Mouse (Mus musculus) liver, embryonic 14.5 days (tissue): ENCODE results near the gene Hmgn2. TPM values are rescaled to one million over a fixed set of nuclear protein-coding genes. Genes with fewer than 3 reads are reported as not detected.

Experiments used
- ATAC-seq: fragments of 200-750 bp; cut with Nextera tagmentation; 2 replicates; pipeline ENCODE4 v1.8.0; 2017; ENCODE audit warnings: moderate number of reproducible peaks, mild to moderate bottlenecking, moderate library complexity; ENCODE audit not compliant: insufficient read depth
- DNase-seq, 3 experiments: peaks; one replicate each; pipeline ENCODE4 v3.0.0-alpha.2; 2012 to 2013; ENCODE audit warnings: low read depth in 3 of 3, low spot score in 3 of 3
- H3K27ac ChIP-seq: fragments of 300-500 bp; sonication (generic); 2 replicates; pipeline ENCODE4 v1.5.1; 2014; ENCODE audit warnings: moderate library complexity, mild to moderate bottlenecking, control low read depth, inconsistent platforms
- H3K27me3 ChIP-seq: fragments of 300-500 bp; sonication (generic); 2 replicates; pipeline ENCODE4 v1.6.1; 2014; ENCODE audit warnings: mild to moderate bottlenecking, low read length, moderate library complexity; ENCODE audit not compliant: control insufficient read depth, insufficient read depth
- H3K36me3 ChIP-seq: fragments of 300-500 bp; sonication (generic); replicated peaks from 2 replicates; pipeline ENCODE4 v1.6.1; 2014; ENCODE audit warnings: low read depth; ENCODE audit not compliant: control insufficient read depth, insufficient read depth
- H3K4me1 ChIP-seq, 2 experiments: fragments of 200-500 bp in 1 of 2; fragments of 300-500 bp in 1 of 2; sonication (generic) in 1 of 2; replicated peaks; 2 replicates each; pipeline ENCODE4 v1.6.1; 2012 to 2014; ENCODE audit warnings: antibody characterized with exemption in 1 of 2, inconsistent platforms in 1 of 2, low read length in 1 of 2; ENCODE audit not compliant: control insufficient read depth in 2 of 2, insufficient read depth in 2 of 2
- H3K4me2 ChIP-seq: fragments of 300-500 bp; sonication (generic); 2 replicates; pipeline ENCODE4 v1.6.1; 2014; ENCODE audit warnings: low read depth, mild to moderate bottlenecking, control low read depth, moderate library complexity
- H3K4me3 ChIP-seq, 2 experiments: fragments of 200-500 bp in 1 of 2; fragments of 300-500 bp in 1 of 2; sonication (generic) in 1 of 2; 2 replicates each; pipeline ENCODE4 v1.5.1; 2012 to 2014; ENCODE audit warnings: low read depth in 2 of 2, low read length in 2 of 2, mild to moderate bottlenecking in 2 of 2, control low read depth in 1 of 2, inconsistent platforms in 1 of 2, moderate library complexity in 1 of 2; ENCODE audit not compliant: insufficient read depth in 1 of 2
- H3K9ac ChIP-seq: fragments of 300-500 bp; sonication (generic); replicated peaks from 2 replicates; pipeline ENCODE4 v1.6.1; 2014; ENCODE audit warnings: mild to moderate bottlenecking, control low read depth, moderate library complexity
- H3K9me3 ChIP-seq: fragments of 300-500 bp; sonication (generic); 2 replicates; pipeline ENCODE4 v1.6.1; 2016; ENCODE audit warnings: low read length, mixed read lengths; ENCODE audit not compliant: control insufficient read depth
- CTCF ChIP-seq: IDR thresholded peaks from 2 replicates; pipeline ENCODE4 v1.5.1; 2016; ENCODE audit warnings: antibody characterized with exemption, low read depth, control low read depth
- EP300 ChIP-seq: IDR thresholded peaks from 2 replicates; pipeline ENCODE4 v1.6.1; 2016; ENCODE audit warnings: antibody characterized with exemption, low read depth
- WGBS: fragments of 180-500 bp; shearing (Covaris S2); extraction: QIAGEN DNeasy Blood & Tissue Kit; methylation state at CpG from one replicate; pipeline ENCODE4 v1.1.7; 2014; ENCODE audit not compliant: insufficient replicate concordance; 5-methylcytosine and 5-hydroxymethylcytosine counted together
- polyA plus RNA-seq, 2 experiments: library from polyadenylated mRNA; depleted of rRNA in 1 of 2; stranded (reverse) in 1 of 2; unstranded in 1 of 2; fragments of >200 nt; fragmentation: Nextera tagmentation in 1 of 2; extraction: Ambion mirVana in 1 of 2; gene quantifications; 2 replicates each; pipeline versions ENCODE4 v1.2.1 to v1.2.3; 2012 to 2014

Gene Hmgn2
- polyA plus RNA-seq, 2 experiments: 233 to 670 TPM

GRCm38 (mm10) chr4:133969114-133969770 lies 792 bp upstream of the Hmgn2 start:
- peak overlapping the region; percentile 100 for H3K4me2 ChIP-seq
- no peaks in the 10 kb centered on the region for H3K9me3 ChIP-seq
- peak overlapping the region; percentile 89; the same call in 1 of the 2 replicates for H3K27ac ChIP-seq
- DNase-seq (peak in 1 of 3 experiments; percentile 26), ATAC-seq (no peak)
- TF ChIP-seq EP300 (no peak), CTCF (no peak)
- H3K27me3 ChIP-seq: no peaks in the 10 kb centered on the region
- no peak overlapping the region; the same call in 1 of the 2 replicates for H3K9ac ChIP-seq
- peak overlapping the region in 1 of 2 experiments; percentile 72; a peak in 2 of 4 replicates for H3K4me3 ChIP-seq
- peaks cover 14 to 16% of the 10 kb centered on the region in 2 experiments for H3K4me1 ChIP-seq
- H3K36me3 ChIP-seq: peaks cover 19% of the 10 kb centered on the region
- WGBS: 65% methylated on average over 8 of the region's 8 CpGs

DNA sequence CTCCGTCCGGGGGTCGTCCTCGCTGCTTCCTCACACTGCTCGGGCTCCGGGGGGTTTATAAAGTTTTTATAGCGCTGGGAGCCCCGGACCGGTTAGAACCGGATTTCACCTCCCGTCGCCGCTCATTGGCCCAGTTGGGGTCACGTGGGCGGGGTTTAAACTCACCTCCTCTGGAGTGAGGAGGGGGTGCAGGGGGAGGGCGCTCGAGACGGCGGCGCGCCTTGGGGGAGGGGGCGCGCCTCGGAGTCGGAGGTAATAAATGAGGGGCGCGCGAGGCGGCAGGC lies 642 bp downstream of the Hmgn2 start:
- TF ChIP-seq EP300 (peak; percentile 36), CTCF (0 out of 2 replicates have a peak, but pooled peaks have one; percentile 3)

DNA sequence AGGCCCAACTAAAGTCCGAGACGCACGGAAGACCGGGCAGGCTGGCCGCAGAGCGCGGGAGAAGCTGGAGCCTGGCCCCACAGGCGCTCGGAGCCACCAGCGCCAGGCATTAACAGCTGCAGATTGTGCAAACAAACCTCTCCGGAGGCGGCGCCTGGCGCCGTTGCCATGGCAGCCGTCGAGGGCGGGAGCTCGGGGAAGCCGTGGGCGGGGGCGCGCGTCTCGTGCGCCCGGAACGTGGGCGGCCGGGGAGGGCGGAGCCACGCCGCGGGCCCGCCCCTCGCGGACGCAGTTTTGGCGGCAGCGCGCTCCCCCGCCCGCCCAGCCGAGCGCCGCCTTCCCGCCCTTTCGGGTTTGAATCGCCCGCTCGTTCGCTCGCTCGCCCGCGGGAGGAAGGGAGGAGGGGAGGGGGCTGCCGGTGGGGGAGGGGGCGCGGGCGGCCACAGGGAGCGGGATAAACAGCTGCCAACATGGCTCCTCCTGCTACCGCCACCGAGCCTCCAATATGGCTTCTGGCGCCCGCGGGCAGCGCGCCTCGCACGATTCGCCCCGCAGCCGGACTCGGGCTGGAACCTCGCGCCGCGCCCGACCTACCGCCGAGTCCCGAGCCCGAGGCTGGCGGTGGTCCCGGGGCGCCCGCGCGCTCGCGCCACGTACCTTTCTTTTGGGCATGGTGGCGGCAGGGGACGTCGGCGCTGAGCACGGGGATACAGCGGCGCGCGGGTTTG lies 1.1 kb downstream of the Hmgn2 start:
- Histone ChIP-seq H3K27ac (peak overlapping the region; percentile 89), H3K4me2 (peak overlapping the region; percentile 100), H3K27me3 (no peaks in the 10 kb centered on the region), H3K4me1 (peaks cover 14 to 16% of the 10 kb centered on the region in 2 experiments), H3K9me3 (no peaks in the 10 kb centered on the region), H3K36me3 (peaks cover 30% of the 10 kb centered on the region), H3K4me3 (peak overlapping the region; percentile 72 to 86), H3K9ac (peak overlapping the region; percentile 95)
- TF ChIP-seq CTCF (no peak), EP300 (no peak)
- under 1% methylated on average over 70 of the region's 101 CpGs for WGBS
- DNase-seq (peak; percentile 93 to 94 (median 93)), ATAC-seq (peak; percentile 79)

More for the DNA sequence above, 642 bp downstream of the Hmgn2 start:
- Histone ChIP-seq H3K4me2 (peak overlapping the region; percentile 100), H3K4me1 (peaks cover 14 to 16% of the 10 kb centered on the region in 2 experiments), H3K27me3 (no peaks in the 10 kb centered on the region), H3K36me3 (peaks cover 28% of the 10 kb centered on the region), H3K4me3 (peak overlapping the region; percentile 72 to 86), H3K9me3 (no peaks in the 10 kb centered on the region), H3K9ac (peak overlapping the region; percentile 95), H3K27ac (peak overlapping the region; percentile 89)
- peak; percentile 77 to 82 (median 81) for DNase-seq
- ATAC-seq: peak; percentile 77
- WGBS: under 1% methylated on average over 28 of the region's 29 CpGs

DNA sequence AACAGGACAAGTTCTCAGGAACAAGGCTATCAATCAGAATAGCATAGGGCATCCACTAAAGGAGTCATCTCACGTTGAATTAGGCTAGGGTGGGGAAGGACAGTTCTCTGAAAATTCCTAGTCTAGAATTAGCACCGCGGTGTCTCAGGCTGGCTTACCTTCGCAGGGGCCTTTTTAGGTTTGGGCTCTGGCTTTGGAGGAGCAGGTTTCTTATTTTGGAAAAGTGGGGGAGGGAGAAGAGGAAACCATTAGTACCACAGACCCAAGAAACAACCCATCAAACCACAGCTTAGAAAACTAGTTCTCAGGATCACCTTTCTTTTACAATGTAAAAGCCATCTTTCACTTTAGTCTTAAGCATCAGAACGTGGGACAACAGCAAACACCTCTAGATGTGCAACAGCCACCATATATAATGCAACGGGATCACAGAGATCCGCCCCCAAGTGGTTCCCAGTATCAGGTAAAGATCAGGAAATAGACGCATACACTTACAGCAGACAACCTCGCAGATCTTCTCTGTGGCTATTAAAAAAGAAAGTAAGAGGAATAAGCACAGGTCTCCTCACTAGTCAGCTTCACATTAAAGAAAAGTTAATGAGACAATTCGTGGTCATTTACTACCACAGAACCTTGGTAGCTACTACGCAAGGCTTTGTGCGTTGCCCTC lies 2.0 kb downstream of the Hmgn2 start:
- WGBS: 34% methylated on average over 12 of the region's 12 CpGs
- Histone ChIP-seq H3K36me3 (peaks cover 30% of the 10 kb centered on the region), H3K4me2 (peak overlapping the region; percentile 98), H3K27ac (peak overlapping the region; percentile 23), H3K9ac (peak overlapping the region; percentile 84), H3K27me3 (no peaks in the 10 kb centered on the region), H3K9me3 (no peaks in the 10 kb centered on the region), H3K4me1 (peaks cover 14 to 16% of the 10 kb centered on the region in 2 experiments), H3K4me3 (peak overlapping the region; percentile 72 to 80)
- no peak for TF ChIP-seq CTCF
- DNase-seq (no peak), ATAC-seq (no peak)

- Histone ChIP-seq H3K9me3 (no peaks in the 10 kb centered on the region), H3K4me3 (no peak overlapping the region), H3K27me3 (no peaks in the 10 kb centered on the region), H3K36me3 (peaks cover 30% of the 10 kb centered on the region), H3K4me1 (peaks cover 8 to 9% of the 10 kb centered on the region in 2 experiments; a peak in 3 of 4 replicates), H3K27ac (no peak overlapping the region), H3K4me2 (no peak overlapping the region), H3K9ac (no peak overlapping the region)
- 80% methylated on average over 7 of the region's 7 CpGs for WGBS
- no peak for TF ChIP-seq EP300
- ATAC-seq (no peak), DNase-seq (no peak)
Observed at GRCm38 (mm10) chr4:133962566-133962965, 5.9 kb downstream of the Hmgn2 start.
